Mouse (Mus musculus): ENCODE data around the gene Erfe. TPM values are rescaled to one million over a fixed set of nuclear protein-coding genes. Genes with fewer than 3 reads are reported as not detected.

Erfe gene
- polyA plus RNA-seq, 1 experiment from 2014 or later, result 1.2 TPM

DNA sequence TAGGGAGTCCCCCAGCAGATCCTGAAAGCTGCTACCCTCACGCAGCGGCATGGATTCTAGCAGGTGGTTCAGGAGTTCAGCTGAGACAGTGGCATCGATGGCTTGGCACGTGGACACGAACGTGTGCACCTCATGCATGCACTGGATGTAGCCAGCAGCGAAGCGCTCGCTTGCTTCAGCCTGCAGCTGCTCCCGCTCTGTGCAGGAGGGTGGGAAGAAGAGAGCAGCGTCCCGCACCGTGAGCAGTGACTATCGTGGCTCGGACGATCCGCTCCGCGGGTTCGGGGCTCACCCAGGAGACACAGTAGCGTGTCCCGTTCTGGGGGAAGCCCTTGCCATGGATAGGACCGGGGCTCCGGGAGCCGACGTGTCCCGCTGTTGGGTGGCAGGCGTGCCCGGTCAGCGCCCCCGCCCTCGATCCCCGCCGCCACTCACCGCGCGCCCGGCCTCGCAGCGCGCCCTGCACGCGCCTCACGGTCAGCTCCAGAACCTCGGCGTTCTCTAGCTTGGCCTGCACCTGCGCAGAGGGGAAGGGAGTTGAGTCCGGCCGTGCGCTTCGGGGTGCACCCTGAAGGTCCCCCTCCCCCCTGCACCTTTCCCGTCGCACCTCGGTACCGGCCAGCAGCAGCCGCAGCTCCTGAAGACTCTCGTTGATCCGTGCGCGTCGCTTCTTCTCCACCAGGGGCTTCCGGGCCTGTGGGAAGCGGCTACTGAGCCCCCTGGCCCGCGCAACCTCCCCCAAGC lies 46.2 kb downstream of the Erfe start:
- peak; percentile 34 for TF ChIP-seq CTCF (IDR thresholded peaks at IDR 0.05; ENCODE audit: low read depth)
- 5% methylated on average over 59 of the region's 65 CpGs for WGBS
- H3K9ac ChIP-seq (ENCODE audit: low read depth, low read length), result peak overlapping the region; percentile 65
- H3K4me2 ChIP-seq (ENCODE audit: low read length), result peak overlapping the region; percentile 94
- peak overlapping the region; percentile 48 for H3K4me3 ChIP-seq (replicated peaks; ENCODE audit: low read depth, low read length)
- ATAC-seq (replicated peaks; ENCODE audit: low FRiP score, low read depth) (peak; percentile 6), DNase-seq (ENCODE audit: low spot score) (no peak)
- H3K27ac ChIP-seq, result peak overlapping the region; percentile 68
- no peaks in the 10 kb centered on the region for H3K27me3 ChIP-seq (ENCODE audit: insufficient read depth, low read length)
- peaks cover 7% of the 10 kb centered on the region; the same call in 1 of the 2 replicates for H3K36me3 ChIP-seq (ENCODE audit: insufficient read depth, low read length)
- no peaks in the 10 kb centered on the region for H3K9me3 ChIP-seq (replicated peaks; ENCODE audit: low read length)
- H3K4me1 ChIP-seq (replicated peaks; ENCODE audit: insufficient read depth, low read length), result peaks cover 23% of the 10 kb centered on the region; the same call in 1 of the 2 replicates

DNA sequence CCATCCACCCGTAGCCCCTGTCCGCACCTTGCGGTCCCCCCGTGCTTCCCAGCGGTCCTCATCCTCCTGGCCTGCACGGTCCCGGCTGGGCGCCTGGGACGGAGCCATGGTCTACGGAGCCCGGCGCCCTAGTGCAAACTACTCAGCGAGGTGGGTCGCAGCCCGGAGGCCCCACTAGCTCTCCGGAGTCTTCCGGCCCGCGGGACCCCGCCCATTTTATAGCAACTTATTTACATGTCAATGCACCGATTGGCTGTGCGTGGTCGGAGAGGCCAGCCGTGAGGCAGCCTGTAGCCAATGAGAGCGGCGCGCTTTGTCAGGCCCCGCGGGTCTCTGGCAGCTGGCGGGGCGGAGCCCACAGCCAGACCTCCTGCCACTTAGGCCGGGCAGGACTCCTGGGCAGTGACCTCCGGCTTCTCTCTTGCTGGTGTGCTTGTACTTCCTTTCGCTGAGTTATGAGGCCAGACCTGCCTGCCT lies 46.8 kb downstream of the Erfe start:
- H3K4me3 ChIP-seq (replicated peaks; ENCODE audit: low read depth, low read length), result peak overlapping the region; percentile 48
- DNase-seq (ENCODE audit: low spot score) (peak; percentile 99), ATAC-seq (replicated peaks; ENCODE audit: low FRiP score, low read depth) (peak; percentile 95)
- H3K4me2 ChIP-seq (ENCODE audit: low read length), result peak overlapping the region; percentile 94
- TF ChIP-seq CTCF (IDR thresholded peaks at IDR 0.05; ENCODE audit: low read depth), result no peak; the same call in 1 of the 2 replicates
- H3K27me3 ChIP-seq (ENCODE audit: insufficient read depth, low read length), result no peaks in the 10 kb centered on the region
- H3K9me3 ChIP-seq (replicated peaks; ENCODE audit: low read length), result no peaks in the 10 kb centered on the region
- H3K27ac ChIP-seq, result peak overlapping the region; percentile 89
- peaks cover 10% of the 10 kb centered on the region; the same call in 1 of the 2 replicates for H3K36me3 ChIP-seq (ENCODE audit: insufficient read depth, low read length)
- H3K9ac ChIP-seq (ENCODE audit: low read depth, low read length), result peak overlapping the region; percentile 65
- H3K4me1 ChIP-seq (replicated peaks; ENCODE audit: insufficient read depth, low read length), result peaks cover 23% of the 10 kb centered on the region; the same call in 1 of the 2 replicates
- under 1% methylated on average over 34 of the region's 34 CpGs for WGBS

DNA sequence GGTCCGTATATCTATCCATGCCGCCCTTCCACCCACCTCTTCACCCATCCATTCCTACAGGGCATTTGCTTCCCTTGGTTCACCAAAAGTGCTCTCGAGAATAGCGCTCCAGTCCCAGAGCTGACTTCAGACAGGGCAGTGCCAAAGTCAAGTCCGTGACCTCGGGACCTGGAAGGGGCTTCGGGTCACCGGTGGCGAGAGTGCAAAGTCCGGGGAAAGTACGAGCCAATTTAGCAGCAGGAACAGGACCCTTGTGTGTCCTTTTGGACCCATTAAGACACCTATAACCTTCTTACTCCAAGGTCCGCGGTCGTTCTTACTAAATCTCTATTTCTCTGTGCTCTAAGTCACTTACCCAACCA lies 47.3 kb downstream of the Erfe start:
- DNase-seq (ENCODE audit: low spot score) (no peak), ATAC-seq (replicated peaks; ENCODE audit: low FRiP score, low read depth) (peak; percentile 33)
- Histone ChIP-seq H3K27ac (peak overlapping the region; percentile 89), H3K9ac (ENCODE audit: low read depth, low read length) (peak overlapping the region; percentile 50; the same call in 1 of the 2 replicates), H3K9me3 (replicated peaks; ENCODE audit: low read length) (no peaks in the 10 kb centered on the region), H3K4me2 (ENCODE audit: low read length) (peak overlapping the region; percentile 94), H3K4me3 (replicated peaks; ENCODE audit: low read depth, low read length) (peak overlapping the region; percentile 48), H3K27me3 (ENCODE audit: insufficient read depth, low read length) (no peaks in the 10 kb centered on the region), H3K36me3 (ENCODE audit: insufficient read depth, low read length) (peaks cover 12% of the 10 kb centered on the region; the same call in 1 of the 2 replicates), H3K4me1 (replicated peaks; ENCODE audit: insufficient read depth, low read length) (peaks cover 23% of the 10 kb centered on the region; the same call in 1 of the 2 replicates)
- under 1% methylated on average over 14 of the region's 14 CpGs for WGBS
- TF ChIP-seq CTCF (IDR thresholded peaks at IDR 0.05; ENCODE audit: low read depth), result no peak

DNA sequence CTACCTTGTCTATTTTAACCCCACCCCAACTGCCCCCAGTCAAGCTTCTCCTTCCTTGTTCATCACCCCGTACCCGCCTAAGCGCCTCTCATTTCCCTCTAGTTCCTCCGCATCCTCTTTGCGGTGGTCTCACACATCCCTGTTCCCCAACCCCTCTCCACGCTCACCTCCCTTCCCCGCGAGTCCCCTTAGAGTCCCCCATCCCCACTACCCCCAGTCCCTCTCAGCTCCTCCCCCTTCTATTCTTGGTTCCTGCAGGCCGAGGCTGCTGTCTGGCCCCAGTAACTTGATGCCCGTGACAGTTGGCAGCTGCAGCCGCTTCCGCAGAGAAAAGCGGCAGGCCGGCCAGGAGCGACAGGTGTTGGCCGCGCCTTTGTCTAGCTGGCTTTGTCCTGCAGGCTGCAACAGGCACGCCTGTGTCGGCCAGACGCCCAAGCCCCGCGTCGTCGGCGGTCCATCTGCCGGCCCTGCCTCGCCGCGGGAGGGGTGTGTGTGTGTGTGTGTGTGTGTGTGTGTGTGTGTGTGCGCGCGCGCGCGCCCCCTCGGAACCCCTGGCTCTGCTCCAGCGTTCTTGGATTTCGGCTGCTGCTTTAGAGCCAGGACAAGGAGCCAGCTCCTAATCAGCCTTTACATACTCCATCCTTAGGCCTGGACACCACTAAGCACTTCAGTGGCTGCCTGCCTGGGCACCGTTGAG lies 47.8 kb downstream of the Erfe start, which contains the start of gene Hes6:
Gene Hes6 (minus strand): TSS at position 141 of the 697 bp plus-strand sequence.
- Histone ChIP-seq H3K4me1 (replicated peaks; ENCODE audit: insufficient read depth, low read length) (peaks cover 23% of the 10 kb centered on the region; the same call in 1 of the 2 replicates), H3K27ac (peak within 1 kb of the TSS; percentile 89), H3K4me2 (ENCODE audit: low read length) (peak within 1 kb of the TSS; percentile 94), H3K27me3 (ENCODE audit: insufficient read depth, low read length) (no peaks in the 10 kb centered on the region), H3K9me3 (replicated peaks; ENCODE audit: low read length) (no peaks in the 10 kb centered on the region), H3K36me3 (ENCODE audit: insufficient read depth, low read length) (peaks cover 12% of the 10 kb centered on the region; the same call in 1 of the 2 replicates), H3K9ac (ENCODE audit: low read depth, low read length) (peak within 1 kb of the TSS; percentile 65), H3K4me3 (replicated peaks; ENCODE audit: low read depth, low read length) (peak within 1 kb of the TSS; percentile 48)
- under 1% methylated on average over 39 of the region's 39 CpGs for WGBS
- TF ChIP-seq CTCF (IDR thresholded peaks at IDR 0.05; ENCODE audit: low read depth), result no peak
- ATAC-seq (replicated peaks; ENCODE audit: low FRiP score, low read depth), result peak; percentile 9
- DNase-seq (ENCODE audit: low spot score), result peak; percentile 84

DNA sequence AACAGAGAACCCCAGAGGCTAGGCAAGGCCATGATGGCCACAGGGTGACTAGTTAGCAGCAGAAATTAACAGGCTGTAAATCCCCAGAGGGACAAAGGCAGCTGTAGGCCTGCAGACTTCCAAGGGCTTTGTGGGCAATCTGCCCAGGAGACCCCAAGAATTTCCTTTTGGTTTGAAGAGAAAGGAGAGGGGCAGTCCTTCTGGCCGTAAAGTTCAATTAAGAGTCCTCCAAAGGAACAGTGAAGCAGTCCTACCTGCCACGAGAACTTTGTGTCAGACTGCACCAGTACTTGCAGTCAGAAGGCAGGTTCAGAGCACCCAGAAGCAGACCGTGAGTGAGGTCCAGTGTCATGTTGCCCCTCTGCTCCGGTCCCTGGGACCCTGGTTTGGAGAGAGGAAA lies 48.7 kb downstream of the Erfe start:
- WGBS, result 55% methylated on average over 4 of the region's 4 CpGs
- no peaks in the 10 kb centered on the region for H3K27me3 ChIP-seq (ENCODE audit: insufficient read depth, low read length)
- TF ChIP-seq CTCF (IDR thresholded peaks at IDR 0.05; ENCODE audit: low read depth), result no peak
- H3K27ac ChIP-seq, result peak overlapping the region; percentile 89; the same call in 1 of the 2 replicates
- ATAC-seq (replicated peaks; ENCODE audit: low FRiP score, low read depth) (no peak), DNase-seq (ENCODE audit: low spot score) (peak; percentile 38)
- H3K4me1 ChIP-seq (replicated peaks; ENCODE audit: insufficient read depth, low read length), result peaks cover 23% of the 10 kb centered on the region; the same call in 1 of the 2 replicates
- no peaks in the 10 kb centered on the region for H3K9me3 ChIP-seq (replicated peaks; ENCODE audit: low read length)
- H3K4me2 ChIP-seq (ENCODE audit: low read length), result no peak overlapping the region
- peaks cover 12% of the 10 kb centered on the region; the same call in 1 of the 2 replicates for H3K36me3 ChIP-seq (ENCODE audit: insufficient read depth, low read length)
- H3K9ac ChIP-seq (ENCODE audit: low read depth, low read length), result no peak overlapping the region
- no peak overlapping the region for H3K4me3 ChIP-seq (replicated peaks; ENCODE audit: low read depth, low read length)

DNA sequence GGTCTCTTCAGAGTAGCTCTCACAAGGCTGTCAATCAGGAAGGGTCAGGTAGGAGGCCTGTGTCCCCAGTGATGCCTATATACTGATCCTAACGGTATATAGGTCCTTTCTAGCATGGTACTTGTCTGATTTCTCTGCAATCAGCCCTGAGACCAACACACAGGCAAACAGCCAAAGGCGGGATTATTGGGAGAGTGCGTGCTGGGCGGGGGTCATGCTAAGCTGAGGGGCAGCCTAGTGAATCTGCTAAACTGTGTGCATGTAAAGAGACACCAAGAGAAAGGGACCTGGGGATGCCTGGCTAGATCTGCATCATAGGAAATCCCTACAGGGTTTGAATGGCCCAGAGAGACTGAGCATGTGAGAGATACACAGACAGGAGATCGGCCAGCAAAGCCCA lies 49.1 kb downstream of the Erfe start:
- H3K4me1 ChIP-seq (replicated peaks; ENCODE audit: insufficient read depth, low read length), result peaks cover 23% of the 10 kb centered on the region; the same call in 1 of the 2 replicates
- H3K9me3 ChIP-seq (replicated peaks; ENCODE audit: low read length), result no peaks in the 10 kb centered on the region
- H3K4me3 ChIP-seq (replicated peaks; ENCODE audit: low read depth, low read length), result no peak overlapping the region
- peaks cover 15% of the 10 kb centered on the region; the same call in 1 of the 2 replicates for H3K36me3 ChIP-seq (ENCODE audit: insufficient read depth, low read length)
- H3K9ac ChIP-seq (ENCODE audit: low read depth, low read length), result no peak overlapping the region
- no peak overlapping the region for H3K4me2 ChIP-seq (ENCODE audit: low read length)
- WGBS, result 73% methylated on average over 5 of the region's 5 CpGs
- no peaks in the 10 kb centered on the region for H3K27me3 ChIP-seq (ENCODE audit: insufficient read depth, low read length)
- ATAC-seq (replicated peaks; ENCODE audit: low FRiP score, low read depth) (no peak), DNase-seq (ENCODE audit: low spot score) (no peak)
- H3K27ac ChIP-seq, result no peak overlapping the region
- no peak for TF ChIP-seq CTCF (IDR thresholded peaks at IDR 0.05; ENCODE audit: low read depth)

All from kidney, postnatal 0 days (tissue).